In genomic region chr11:52168461-52168860, GRCm38 (mm10) we compare ENCODE assay signal across 8 mouse cellular contexts. TPM values are rescaled to one million over a fixed set of nuclear protein-coding genes. Genes with fewer than 3 reads are reported as not detected.
DNase-seq lines count a peak whose midpoint lies in the region; ATAC-seq lines count a peak whose summit lies in the region.

No protein-coding gene starts in this region.

- DNase-seq in lung, adult 18-20 months = no peak
- DNase-seq in T-cell, adult 2 months (ENCODE audit: low spot score) = no peak
- DNase-seq in urinary bladder, postnatal 25 days (ENCODE audit: low spot score) = no peak
- no peak for DNase-seq in layer of hippocampus, postnatal 10 days (ENCODE audit: low spot score in 2 of 2)

- peak overlapping the region; percentile 47 for H3K9ac ChIP-seq in lung, embryonic 16.5 days (ENCODE audit: low read length)
- no peak overlapping the region for H3K9ac ChIP-seq in embryonic facial prominence, embryonic 15.5 days
- H3K9ac ChIP-seq in limb, embryonic 13.5 days = peak overlapping the region; percentile 45
- H3K9ac ChIP-seq in neural tube, embryonic 15.5 days (replicated peaks) = peak overlapping the region; percentile 14; the same call in 1 of the 2 replicates

- no peaks in the 10 kb centered on the region for H3K4me1 ChIP-seq in lung, embryonic 16.5 days (replicated peaks; ENCODE audit: control insufficient read depth, insufficient read depth, low read length)
- H3K4me1 ChIP-seq in embryonic facial prominence, embryonic 15.5 days = peaks cover 14% of the 10 kb centered on the region
- 0 out of 2 replicates have a peak, but pooled peaks cover 3% of the 10 kb centered on the region for H3K4me1 ChIP-seq in limb, embryonic 13.5 days
- H3K4me1 ChIP-seq in neural tube, embryonic 15.5 days = peaks cover 16% of the 10 kb centered on the region

- peaks cover 2% of the 10 kb centered on the region; the same call in 1 of the 2 replicates for H3K27me3 ChIP-seq in lung, embryonic 16.5 days (ENCODE audit: control insufficient read depth, insufficient read depth, low read depth, low read length)
- peaks cover 51% of the 10 kb centered on the region for H3K27me3 ChIP-seq in embryonic facial prominence, embryonic 15.5 days
- H3K27me3 ChIP-seq in limb, embryonic 13.5 days = peaks cover 68% of the 10 kb centered on the region
- H3K27me3 ChIP-seq in neural tube, embryonic 15.5 days (replicated peaks) = peaks cover 33% of the 10 kb centered on the region

- H3K4me2 ChIP-seq in lung, embryonic 16.5 days (ENCODE audit: low read depth, low read length) = peak overlapping the region; percentile 79
- H3K4me2 ChIP-seq in embryonic facial prominence, embryonic 15.5 days (replicated peaks) = peak overlapping the region; percentile 76
- peak overlapping the region; percentile 70 for H3K4me2 ChIP-seq in limb, embryonic 13.5 days (replicated peaks)
- H3K4me2 ChIP-seq in neural tube, embryonic 15.5 days = peak overlapping the region; percentile 70

- ATAC-seq in lung, embryonic 16.5 days (ENCODE audit: low read depth) = peak; percentile 49
- ATAC-seq in embryonic facial prominence, embryonic 15.5 days (ENCODE audit: insufficient number of reproducible peaks, low FRiP score, low TSS enrichment, low read depth) = no peak
- no peak for ATAC-seq in limb, embryonic 13.5 days (ENCODE audit: low FRiP score, low read depth)
- ATAC-seq in neural tube, embryonic 15.5 days (ENCODE audit: low FRiP score) = no peak

- no peak overlapping the region for H3K27ac ChIP-seq in lung, embryonic 16.5 days (ENCODE audit: low read length)
- no peak overlapping the region for H3K27ac ChIP-seq in embryonic facial prominence, embryonic 15.5 days (replicated peaks)
- no peak overlapping the region for H3K27ac ChIP-seq in limb, embryonic 13.5 days
- H3K27ac ChIP-seq in neural tube, embryonic 15.5 days (replicated peaks) = no peak overlapping the region

- 5% methylated on average over 12 of the region's 12 CpGs for WGBS in lung, embryonic 16.5 days
- WGBS in embryonic facial prominence, embryonic 15.5 days = 18% methylated on average over 12 of the region's 12 CpGs
- WGBS in limb, embryonic 13.5 days = 23% methylated on average over 12 of the region's 12 CpGs
- 20% methylated on average over 12 of the region's 12 CpGs for WGBS in neural tube, embryonic 15.5 days

- H3K9me3 ChIP-seq in lung, embryonic 16.5 days (ENCODE audit: control insufficient read depth, low read length) = no peaks in the 10 kb centered on the region
- no peaks in the 10 kb centered on the region for H3K9me3 ChIP-seq in embryonic facial prominence, embryonic 15.5 days (replicated peaks)
- H3K9me3 ChIP-seq in limb, embryonic 13.5 days = no peaks in the 10 kb centered on the region
- H3K9me3 ChIP-seq in neural tube, embryonic 15.5 days (replicated peaks) = no peaks in the 10 kb centered on the region

- H3K36me3 ChIP-seq in lung, embryonic 16.5 days (ENCODE audit: control insufficient read depth, insufficient read depth, low read length) = no peaks in the 10 kb centered on the region
- no peaks in the 10 kb centered on the region for H3K36me3 ChIP-seq in embryonic facial prominence, embryonic 15.5 days
- no peaks in the 10 kb centered on the region for H3K36me3 ChIP-seq in limb, embryonic 13.5 days
- no peaks in the 10 kb centered on the region for H3K36me3 ChIP-seq in neural tube, embryonic 15.5 days

- H3K4me3 ChIP-seq in lung, embryonic 16.5 days (ENCODE audit: low read length) = peak overlapping the region; percentile 58
- H3K4me3 ChIP-seq in embryonic facial prominence, embryonic 15.5 days (replicated peaks) = peak overlapping the region; percentile 45
- peak overlapping the region; percentile 48 for H3K4me3 ChIP-seq in limb, embryonic 13.5 days
- peak overlapping the region; percentile 39 for H3K4me3 ChIP-seq in neural tube, embryonic 15.5 days (replicated peaks)

RNA-seq across cellular contexts. Expression of gene Olfr1373, which starts 23.1 kb away (rescaled TPM):
- polyA plus RNA-seq in lung, embryonic 16.5 days (2015; fragmentation: Nextera tagmentation; extraction: Ambion mirVana) = not detected in 2 replicates
- not detected in 2 replicates for polyA plus RNA-seq in embryonic facial prominence, embryonic 15.5 days (2015; fragmentation: Nextera tagmentation; extraction: Ambion mirVana)
- polyA plus RNA-seq in limb, embryonic 13.5 days (2015; fragmentation: Nextera tagmentation; extraction: Ambion mirVana) = not detected in 2 replicates
- polyA plus RNA-seq in neural tube, embryonic 15.5 days (2015; fragmentation: Nextera tagmentation; extraction: Ambion mirVana) = not detected in 2 replicates
- total RNA-seq in layer of hippocampus, postnatal 10 days (2021) = not detected

RNA-seq across cellular contexts. Expression of gene Olfr1371, which starts 45.3 kb away (rescaled TPM):
- polyA plus RNA-seq in lung, embryonic 16.5 days (2015; fragmentation: Nextera tagmentation; extraction: Ambion mirVana) = not detected in 2 replicates
- not detected in 2 replicates for polyA plus RNA-seq in embryonic facial prominence, embryonic 15.5 days (2015; fragmentation: Nextera tagmentation; extraction: Ambion mirVana)
- polyA plus RNA-seq in limb, embryonic 13.5 days (2015; fragmentation: Nextera tagmentation; extraction: Ambion mirVana) = not detected in 2 replicates
- polyA plus RNA-seq in neural tube, embryonic 15.5 days (2015; fragmentation: Nextera tagmentation; extraction: Ambion mirVana) = not detected in 2 replicates
- total RNA-seq in layer of hippocampus, postnatal 10 days (2021) = not detected
